Mouse (Mus musculus) cerebellum, adult 2 months (tissue): ENCODE results near the gene Dpep1. TPM values are rescaled to one million over a fixed set of nuclear protein-coding genes. Genes with fewer than 3 reads are reported as not detected.
"Not testable (repeated sequence)": the region's sequence is repeated elsewhere in the genome, so short reads cannot be mapped to it uniquely, and the experiment has no call there.

Experiments used
- DNase-seq, 2 experiments: peaks; one replicate each; pipeline ENCODE4 v3.0.0; 2021
- H3K27ac ChIP-seq: fragments of 200-500 bp; 2 replicates; pipeline ENCODE4 v1.5.1; 2012; ENCODE audit warnings: low read length, control low read depth, inconsistent platforms; ENCODE audit not compliant: insufficient read depth
- H3K27me3 ChIP-seq: fragments of 200-500 bp; 2 replicates; pipeline ENCODE4 v1.6.1; 2012; ENCODE audit warnings: inconsistent platforms, mild to moderate bottlenecking, low read length, moderate library complexity; ENCODE audit not compliant: control insufficient read depth, insufficient read depth
- H3K4me1 ChIP-seq: fragments of 200-500 bp; 2 replicates; pipeline ENCODE4 v1.6.1; 2011; ENCODE audit warnings: low read length; ENCODE audit not compliant: control insufficient read depth, insufficient read depth
- H3K4me3 ChIP-seq: fragments of 200-500 bp; replicated peaks from 2 replicates; pipeline ENCODE3; 2011; ENCODE audit warnings: mild to moderate bottlenecking, low read depth, low read length, control low read depth; ENCODE audit not compliant: insufficient read depth
- CTCF ChIP-seq: fragments of 200-500 bp; IDR thresholded peaks from 2 replicates; pipeline ENCODE4 v1.5.1; 2011; ENCODE audit warnings: low read depth, mild to moderate bottlenecking, control low read depth, low read length, moderate library complexity, borderline replicate concordance; ENCODE audit not compliant: insufficient read depth
- POLR2A ChIP-seq: fragments of 200-500 bp; IDR thresholded peaks from 2 replicates; pipeline ENCODE4 v1.6.1; 2011; ENCODE audit warnings: low read length, control low read depth, borderline replicate concordance; ENCODE audit not compliant: insufficient read depth
- WGBS: fragments of 180-500 bp; shearing (Covaris S2); methylation state at CpG from one replicate; pipeline ENCODE4 v1.1.7; 2018; 5-methylcytosine and 5-hydroxymethylcytosine counted together
- polyA plus RNA-seq: library from polyadenylated mRNA; depleted of rRNA; stranded (reverse); fragments of >200 nt; gene quantifications from 2 replicates; pipeline ENCODE4 v1.2.3, GENCODE M21; 2012

The Dpep1 gene
- polyA plus RNA-seq, 1 experiment = 0.16 TPM

- no peak for DNase-seq
- WGBS = 63% methylated on average over 8 of the region's 8 CpGs
- TF ChIP-seq POLR2A (no peak), CTCF (no peak)
Measured at GRCm38 (mm10) chr8:123191908-123192307, 5.9 kb downstream of the Dpep1 start.

GRCm38 (mm10) chr8:123193771-123194170 is 7.7 kb downstream of the Dpep1 start:
- 50% methylated on average over 9 of the region's 9 CpGs for WGBS
- TF ChIP-seq POLR2A (no peak), CTCF (no peak)
- H3K27ac ChIP-seq = no peak overlapping the region
- H3K4me3 ChIP-seq = no peak overlapping the region
- no peak for DNase-seq
- H3K4me1 ChIP-seq = no peaks in the 10 kb centered on the region
- H3K27me3 ChIP-seq = no peaks in the 10 kb centered on the region

More at GRCm38 (mm10) chr8:123191908-123192307, 5.9 kb downstream of the Dpep1 start:
- Histone ChIP-seq H3K27me3 (no peaks in the 10 kb centered on the region), H3K4me3 (no peak overlapping the region), H3K27ac (no peak overlapping the region), H3K4me1 (no peaks in the 10 kb centered on the region)

GRCm38 (mm10) chr8:123197016-123197415 is 11.0 kb downstream of the Dpep1 start:
- not testable (repeated sequence) for DNase-seq, H3K4me3 ChIP-seq, H3K27me3 ChIP-seq, H3K27ac ChIP-seq, H3K4me1 ChIP-seq
- 78% methylated on average over 5 of the region's 5 CpGs for WGBS

- Histone ChIP-seq H3K4me3 (no peak overlapping the region), H3K4me1 (no peaks in the 10 kb centered on the region), H3K27ac (no peak overlapping the region), H3K27me3 (no peaks in the 10 kb centered on the region)
- TF ChIP-seq POLR2A (no peak), CTCF (no peak)
- WGBS = 60% methylated on average over 14 of the region's 14 CpGs
- no peak for DNase-seq
Measured at GRCm38 (mm10) chr8:123199864-123200263, 13.8 kb downstream of the Dpep1 start.

GRCm38 (mm10) chr8:123202288-123202687 is 16.2 kb downstream of the Dpep1 start:
- TF ChIP-seq POLR2A = no peak
- TF ChIP-seq CTCF = peak; percentile 76

GRCm38 (mm10) chr8:123203571-123203970 is 17.5 kb downstream of the Dpep1 start:
- Histone ChIP-seq H3K27ac (no peak overlapping the region), H3K27me3 (no peaks in the 10 kb centered on the region), H3K4me1 (no peaks in the 10 kb centered on the region), H3K4me3 (no peak overlapping the region)
- 84% methylated on average over 3 of the region's 3 CpGs for WGBS
- no peak for TF ChIP-seq CTCF
- TF ChIP-seq POLR2A = no peak
- DNase-seq = no peak

More at GRCm38 (mm10) chr8:123202288-123202687, 16.2 kb downstream of the Dpep1 start:
- Histone ChIP-seq H3K27me3 (no peaks in the 10 kb centered on the region), H3K4me3 (no peak overlapping the region), H3K4me1 (no peaks in the 10 kb centered on the region), H3K27ac (no peak overlapping the region)
- DNase-seq = peak; percentile 57 to 72
- 21% methylated on average over 5 of the region's 5 CpGs for WGBS

GRCm38 (mm10) chr8:123211876-123212275 is 25.8 kb downstream of the Dpep1 start:
- TF ChIP-seq CTCF (no peak), POLR2A (no peak)
- peak overlapping the region; percentile 77 for H3K4me3 ChIP-seq
- peaks cover 2% of the 10 kb centered on the region; the same call in 1 of the 2 replicates for H3K4me1 ChIP-seq
- WGBS = 37% methylated on average over 10 of the region's 10 CpGs
- H3K27me3 ChIP-seq = no peaks in the 10 kb centered on the region
- no peak for DNase-seq
- no peak overlapping the region for H3K27ac ChIP-seq

GRCm38 (mm10) chr8:123212321-123213117 is 26.5 kb downstream of the Dpep1 start, which contains the start of the genes Chmp1a and Spata33:
Gene Chmp1a, minus strand, starts transcription at chr8:123212763.
Gene Spata33, plus strand, starts transcription at chr8:123212832.
- peak; percentile 88 to 90 for DNase-seq
- peak within 1 kb of the TSS; percentile 77 for H3K4me3 ChIP-seq
- TF ChIP-seq CTCF (peak; percentile 52; the same call in 1 of the 2 replicates), POLR2A (peak; percentile 83)
- peak within 1 kb of the TSS; percentile 65; the same call in 1 of the 2 replicates for H3K27ac ChIP-seq
- peaks cover 2% of the 10 kb centered on the region; the same call in 1 of the 2 replicates for H3K4me1 ChIP-seq
- no peaks in the 10 kb centered on the region for H3K27me3 ChIP-seq
- WGBS = under 1% methylated on average over 76 of the region's 76 CpGs
